Mouse (Mus musculus): ENCODE data around the gene Mad1l1.
"Not testable (repeated sequence)": the region's sequence is repeated elsewhere in the genome, so short reads cannot be mapped to it uniquely, and the experiment has no call there.

Mad1l1 gene

GRCm38 (mm10) chr5:140321042-140321755 lies at the start of gene Mad1l1, which contains the start of gene Nudt1:
TSS of gene Mad1l1 (minus strand) at chr5:140321552.
TSS of gene Nudt1 (plus strand) at chr5:140321656.
- peak; percentile 96 for DNase-seq

- no peak for DNase-seq
Observed at GRCm38 (mm10) chr5:140370446-140371254, 49.3 kb upstream of the Mad1l1 start.

- no peak for DNase-seq
Observed at GRCm38 (mm10) chr5:140369466-140369865, 48.1 kb upstream of the Mad1l1 start.

- DNase-seq: no peak
Observed at GRCm38 (mm10) chr5:140368926-140369325, 47.6 kb upstream of the Mad1l1 start.

- not testable (repeated sequence) for DNase-seq
Observed at GRCm38 (mm10) chr5:140368126-140368525, 46.8 kb upstream of the Mad1l1 start.

GRCm38 (mm10) chr5:140364415-140364814 lies 43.1 kb upstream of the Mad1l1 start:
- no peak for DNase-seq

- DNase-seq: no peak
Observed at GRCm38 (mm10) chr5:140359930-140360674, 38.8 kb upstream of the Mad1l1 start.

GRCm38 (mm10) chr5:140357466-140357865 lies 36.1 kb upstream of the Mad1l1 start:
- DNase-seq: no peak

GRCm38 (mm10) chr5:140355934-140356333 lies 34.6 kb upstream of the Mad1l1 start:
- no peak for DNase-seq

- no peak for DNase-seq
Observed at GRCm38 (mm10) chr5:140352352-140352751, 31.0 kb upstream of the Mad1l1 start.

GRCm38 (mm10) chr5:140350731-140351497 lies 29.6 kb upstream of the Mad1l1 start:
- no peak for DNase-seq

GRCm38 (mm10) chr5:140349882-140350281 lies 28.5 kb upstream of the Mad1l1 start:
- no peak for DNase-seq

GRCm38 (mm10) chr5:140346050-140346449 lies 24.7 kb upstream of the Mad1l1 start:
- no peak for DNase-seq

- DNase-seq: no peak
Observed at GRCm38 (mm10) chr5:140345244-140345643, 23.9 kb upstream of the Mad1l1 start.

GRCm38 (mm10) chr5:140342880-140343279 lies 21.5 kb upstream of the Mad1l1 start:
- DNase-seq: no peak

GRCm38 (mm10) chr5:140339836-140340235 lies 18.5 kb upstream of the Mad1l1 start:
- no peak for DNase-seq

GRCm38 (mm10) chr5:140338779-140339178 lies 17.4 kb upstream of the Mad1l1 start:
- DNase-seq: no peak

- DNase-seq: peak; percentile 44
Observed at GRCm38 (mm10) chr5:140336680-140337079, 15.3 kb upstream of the Mad1l1 start.

- peak; percentile 47 for DNase-seq
Observed at GRCm38 (mm10) chr5:140333631-140334030, 12.3 kb upstream of the Mad1l1 start.

- no peak for DNase-seq
Observed at GRCm38 (mm10) chr5:140332519-140332918, 11.2 kb upstream of the Mad1l1 start.

- DNase-seq: peak; percentile 94
Observed at GRCm38 (mm10) chr5:140331615-140332512, 10.5 kb upstream of the Mad1l1 start, which contains the start of gene Mrm2. TSS of gene Mrm2 (minus strand) at chr5:140331898.
